Mouse (Mus musculus): ENCODE results near the gene Strip1.

Gene Strip1

DNA sequence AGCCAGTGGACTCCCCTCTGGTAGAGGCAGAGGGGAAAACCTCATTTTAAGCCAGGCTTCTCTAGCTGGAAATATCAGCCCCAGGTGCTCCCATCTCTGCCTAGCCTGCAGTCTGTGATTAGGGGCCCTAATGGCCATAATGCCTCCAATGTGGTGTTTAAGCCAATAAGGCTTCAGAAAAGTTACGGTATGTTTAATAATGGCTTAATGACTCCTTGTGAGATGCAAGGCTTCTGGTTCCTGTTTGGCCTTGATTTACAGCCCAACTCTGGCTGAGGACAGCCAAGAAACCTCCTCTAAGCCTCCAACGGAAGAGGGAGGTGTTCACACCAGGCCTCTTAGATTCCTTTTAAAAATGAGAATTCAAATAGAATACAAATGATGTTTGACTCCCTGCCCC lies 37.9 kb downstream of the Strip1 start:
- DNase-seq (ENCODE audit: low spot score in 2 of 2): no peak

GRCm38 (mm10) chr3:107591612-107592011 lies 39.9 kb downstream of the Strip1 start:
- no peak for DNase-seq (ENCODE audit: low spot score in 2 of 2)

DNA sequence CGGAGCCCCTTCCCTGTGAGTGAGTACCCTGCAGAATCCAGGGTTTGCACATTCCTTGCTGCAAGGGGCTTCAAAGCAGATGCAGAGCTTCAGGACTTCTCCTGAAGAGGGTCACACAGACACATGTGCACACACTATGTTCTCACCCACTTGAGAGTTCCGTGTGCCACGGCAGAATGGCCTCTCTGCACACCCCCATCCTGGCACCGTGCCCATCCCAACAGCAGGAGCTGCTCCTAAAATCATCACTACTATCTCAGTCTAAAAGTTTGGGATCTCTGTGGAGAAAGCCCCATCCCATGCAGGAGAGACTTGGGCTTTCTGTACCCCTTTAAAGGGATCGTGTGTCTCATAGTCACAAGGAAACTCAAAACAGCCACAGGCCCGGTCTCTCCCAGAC lies 45.0 kb downstream of the Strip1 start:
- DNase-seq (ENCODE audit: low spot score in 2 of 2): no peak

GRCm38 (mm10) chr3:107583893-107584292 lies 47.6 kb downstream of the Strip1 start:
- DNase-seq (ENCODE audit: low spot score in 2 of 2): no peak

- no peak for DNase-seq (ENCODE audit: low spot score in 2 of 2)
These were observed 48.4 kb downstream of the Strip1 start for GRCm38 (mm10) chr3:107582875-107583767.

DNA sequence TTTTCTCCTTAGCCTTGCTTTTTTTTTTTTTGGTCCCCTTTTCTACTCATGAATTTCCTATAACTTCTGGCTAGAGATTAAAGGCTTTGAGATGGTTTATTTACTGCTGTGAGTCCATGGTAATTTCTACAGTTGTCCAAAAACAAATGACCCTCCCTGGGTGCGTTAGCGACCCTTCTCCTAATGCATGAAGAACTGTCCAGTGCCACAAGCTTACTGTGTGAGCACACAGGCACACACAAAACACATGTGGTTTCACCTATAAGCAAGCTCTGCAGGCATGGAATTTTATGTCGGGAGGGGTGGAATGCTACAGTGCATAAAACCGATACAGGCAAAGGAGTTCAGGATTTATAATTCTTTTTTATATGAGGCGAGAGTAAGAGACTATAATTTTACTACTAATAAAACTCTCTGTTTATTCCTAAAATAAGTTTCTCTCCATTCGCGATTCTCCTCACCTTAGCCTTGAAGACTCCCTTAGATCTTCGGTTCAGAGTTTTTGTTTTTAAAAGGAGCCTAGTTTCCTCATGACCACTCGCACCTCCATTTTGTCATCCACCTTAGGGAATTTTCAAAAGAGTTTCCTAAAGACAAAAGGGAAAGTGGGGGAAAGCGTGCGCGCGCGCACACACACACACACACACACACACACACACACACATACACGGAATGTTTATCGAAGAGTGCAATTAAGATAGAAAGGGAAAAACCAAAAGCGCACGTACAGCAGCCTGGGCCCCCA lies 49.2 kb downstream of the Strip1 start:
- DNase-seq (ENCODE audit: low spot score in 2 of 2): no peak

- DNase-seq (ENCODE audit: low spot score in 2 of 2): no peak
These were observed 50.1 kb downstream of the Strip1 start for GRCm38 (mm10) chr3:107581103-107582010.

GRCm38 (mm10) chr3:107579466-107579865 lies 52.0 kb downstream of the Strip1 start:
- peak in 1 of 2 experiments; percentile 17 for DNase-seq (ENCODE audit: low spot score in 2 of 2)

- DNase-seq (ENCODE audit: low spot score in 2 of 2): no peak
These were observed 53.6 kb downstream of the Strip1 start for GRCm38 (mm10) chr3:107577810-107578390.

DNA sequence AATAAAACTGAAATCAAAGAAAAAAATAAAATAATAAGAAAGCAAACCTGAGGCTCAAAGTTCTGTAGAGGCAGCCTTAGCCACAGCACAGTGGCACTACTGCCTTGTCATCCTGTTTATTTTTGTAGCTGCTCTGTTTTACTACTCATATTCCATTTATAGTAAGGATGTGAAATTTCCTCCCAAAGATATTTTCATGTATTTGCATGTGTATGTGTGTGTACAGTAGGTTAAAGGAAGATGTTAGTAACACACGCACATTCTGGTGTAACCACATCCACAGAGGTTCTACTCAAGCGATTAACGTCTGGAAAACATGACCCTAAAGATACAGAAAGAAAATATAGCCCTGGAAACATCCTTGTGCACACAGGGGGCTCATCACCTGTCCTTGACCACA lies 54.7 kb downstream of the Strip1 start:
- no peak for DNase-seq (ENCODE audit: low spot score in 2 of 2)

GRCm38 (mm10) chr3:107571205-107571604 lies 60.3 kb downstream of the Strip1 start:
- no peak for DNase-seq (ENCODE audit: low spot score in 2 of 2)

DNA sequence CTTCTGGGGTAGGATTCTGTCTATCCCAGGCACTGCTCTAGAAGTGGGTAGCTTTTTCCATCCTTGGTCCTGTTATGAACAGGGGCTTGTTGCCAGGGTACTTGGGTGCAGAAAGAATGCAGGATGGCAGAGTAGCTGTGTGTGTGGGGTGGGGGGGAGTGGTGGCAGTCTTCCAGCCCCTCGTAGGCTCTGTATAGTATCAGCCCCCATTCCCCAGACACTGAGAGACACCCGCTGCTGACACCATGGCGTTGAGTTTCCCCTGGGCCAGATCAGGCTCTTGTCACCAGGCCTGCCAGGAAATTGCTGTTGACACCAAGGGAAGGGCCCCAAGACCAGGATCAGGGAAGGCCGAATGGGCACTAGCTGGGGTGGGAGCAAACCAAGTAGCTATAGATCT lies 62.8 kb downstream of the Strip1 start:
- no peak for DNase-seq (ENCODE audit: low spot score in 2 of 2)

DNA sequence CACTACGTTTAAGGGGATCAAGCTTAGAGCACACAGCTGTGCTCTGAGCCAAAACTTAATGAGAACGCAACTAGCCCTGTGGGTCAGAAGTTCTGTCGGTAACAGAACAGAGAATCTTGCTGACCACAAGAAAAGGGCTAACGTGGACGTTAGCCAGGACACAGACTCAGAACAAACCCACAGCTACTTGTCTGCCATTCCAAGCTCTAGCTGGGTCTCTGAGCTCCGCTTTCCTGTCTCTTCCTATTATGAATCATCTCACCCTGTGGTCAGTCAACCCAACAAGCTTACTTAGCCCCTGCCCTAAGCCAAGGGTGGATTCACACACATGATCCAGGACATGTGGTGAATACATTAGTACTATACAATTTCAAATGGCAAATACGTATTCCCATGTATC lies 63.7 kb downstream of the Strip1 start:
- DNase-seq (ENCODE audit: low spot score in 2 of 2): no peak

DNA sequence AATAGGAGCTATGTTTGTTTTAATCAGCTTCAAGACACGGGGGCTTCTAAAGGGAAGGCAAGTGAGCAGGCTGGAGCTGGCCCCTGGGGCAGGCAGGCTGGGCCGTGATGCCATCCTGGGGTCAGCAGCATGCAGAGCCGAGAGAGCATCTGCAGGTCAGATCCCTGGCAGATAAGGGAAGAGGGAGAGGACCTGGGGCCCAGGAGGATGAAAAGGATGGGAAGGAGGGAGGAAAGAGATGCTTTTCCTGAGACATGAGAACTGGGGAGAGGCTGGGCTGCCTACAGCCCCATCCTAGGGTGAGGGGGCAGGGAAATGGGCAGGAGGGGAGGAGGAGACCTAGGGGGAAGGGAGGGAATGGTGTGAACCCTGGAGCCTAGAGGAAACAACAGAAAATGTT lies 66.2 kb downstream of the Strip1 start:
- no peak for DNase-seq (ENCODE audit: low spot score in 2 of 2)

- DNase-seq (ENCODE audit: low spot score in 2 of 2): no peak
These were observed 67.6 kb downstream of the Strip1 start for GRCm38 (mm10) chr3:107563880-107564279.

DNA sequence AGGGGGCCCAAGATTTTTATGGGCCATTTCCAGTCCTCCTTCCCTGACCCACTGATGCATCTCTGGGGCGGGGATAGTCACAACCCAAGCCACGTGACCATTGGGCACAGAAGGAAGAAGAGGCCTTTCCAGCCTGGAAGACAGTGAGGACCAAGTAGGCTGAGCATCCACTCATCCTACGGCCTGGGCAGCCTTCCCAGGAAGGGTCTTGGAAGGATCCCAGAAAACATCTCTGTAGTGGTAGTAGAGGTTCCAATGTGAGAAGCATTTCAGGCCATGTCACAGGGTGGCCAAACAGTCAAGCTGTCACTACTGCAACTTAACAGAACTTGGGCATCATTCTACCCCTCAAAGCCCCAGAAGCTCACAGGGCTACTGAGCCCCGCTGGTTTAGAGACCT lies 68.9 kb downstream of the Strip1 start:
- no peak for DNase-seq (ENCODE audit: low spot score in 2 of 2)

All from spleen, postnatal 36 days (tissue).